Mouse (Mus musculus) megakaryocyte, adult 5-6 weeks (primary cell): ENCODE measurements around the gene Dhh. TPM values are rescaled to one million over a fixed set of nuclear protein-coding genes. Genes with fewer than 3 reads are reported as not detected.
"Not testable (repeated sequence)": the region's sequence is repeated elsewhere in the genome, so short reads cannot be mapped to it uniquely, and the experiment has no call there.

ENCODE experiments used
- ATAC-seq: 2 replicates; pipeline ENCODE4 v1.8.0; 2016; ENCODE audit warnings: mild to moderate bottlenecking, inconsistent platforms; ENCODE audit not compliant: poor library complexity, severe bottlenecking
- total RNA-seq, 2 experiments: library from RNA; stranded (forward) in 1 of 2; stranded (reverse) in 1 of 2; fragments of 153-499, 151-499 nt in 1 of 2; fragments of 221-1000, 200-1000 nt in 1 of 2; gene quantifications; 2 replicates each; pipeline versions ENCODE4 v1.2.3 to v1.2.4; 2015 to 2017

The Dhh gene
- total RNA-seq (2015) = not detected in 2 replicates
- total RNA-seq (2017) = not detected in 2 replicates

DNA sequence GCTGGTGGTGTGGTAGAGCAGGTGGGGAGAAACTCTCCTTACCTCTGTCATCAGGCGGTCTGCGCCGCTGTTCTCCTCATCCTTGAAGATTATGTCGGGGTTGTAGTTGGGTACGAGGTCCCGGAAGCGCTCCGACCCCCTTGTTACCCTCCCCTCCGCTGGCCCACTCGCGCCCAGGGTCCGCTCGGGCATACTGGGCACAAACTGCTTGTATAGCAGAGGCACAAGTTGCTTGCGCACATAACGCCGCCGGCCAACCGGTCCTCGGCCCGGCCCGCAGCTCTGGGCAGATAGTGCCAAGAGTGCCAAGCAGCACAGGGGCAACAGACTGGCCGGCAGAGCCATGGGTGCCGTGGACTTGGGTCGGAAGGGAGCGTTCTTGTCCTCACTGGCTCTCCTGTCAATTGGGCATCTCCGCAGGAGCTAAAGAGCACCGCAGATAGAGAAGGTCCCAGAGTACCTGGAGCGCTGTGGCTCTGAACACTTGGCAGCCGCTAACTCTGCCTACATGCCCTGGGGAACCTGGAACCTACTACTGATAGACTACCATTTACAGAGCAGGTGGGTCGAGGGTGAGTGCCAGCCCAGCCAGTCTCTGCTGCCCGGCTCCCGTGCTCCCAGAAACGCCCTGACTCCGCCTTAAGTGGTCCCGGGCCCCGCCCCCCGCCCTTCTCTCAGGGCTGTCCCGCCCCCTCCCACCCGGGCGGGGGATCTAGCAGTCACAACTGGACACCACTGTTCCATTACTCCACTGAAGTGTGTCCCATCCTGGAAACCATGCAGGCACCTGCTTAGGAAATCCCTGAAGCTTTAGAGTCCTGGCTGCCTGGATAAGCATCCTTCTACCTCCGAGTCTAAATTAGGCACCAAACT is at the start of gene Dhh:
Gene Dhh (minus strand): TSS at position 613 of the 873 bp plus-strand sequence.
- ATAC-seq = no peak

DNA sequence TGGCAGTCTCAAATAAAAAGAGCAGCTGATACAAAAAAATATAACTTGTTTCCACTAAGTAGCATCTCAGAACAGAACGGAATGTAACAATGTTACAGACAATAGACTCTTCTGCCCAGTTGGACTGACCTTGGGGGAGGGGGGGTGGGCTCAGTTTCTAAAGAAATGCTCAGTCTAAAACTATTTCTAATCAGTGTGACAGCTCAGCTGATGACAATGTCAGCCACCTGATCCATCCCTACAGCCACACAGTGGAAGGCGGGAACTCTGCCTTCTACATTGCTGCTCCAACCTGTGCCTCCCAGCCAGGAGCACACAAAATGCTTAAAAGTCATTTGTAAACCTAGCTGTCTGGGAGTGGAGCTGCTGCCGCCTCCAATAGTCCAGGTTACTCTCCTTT is 49.5 kb upstream of the Dhh start:
- ATAC-seq = no peak

DNA sequence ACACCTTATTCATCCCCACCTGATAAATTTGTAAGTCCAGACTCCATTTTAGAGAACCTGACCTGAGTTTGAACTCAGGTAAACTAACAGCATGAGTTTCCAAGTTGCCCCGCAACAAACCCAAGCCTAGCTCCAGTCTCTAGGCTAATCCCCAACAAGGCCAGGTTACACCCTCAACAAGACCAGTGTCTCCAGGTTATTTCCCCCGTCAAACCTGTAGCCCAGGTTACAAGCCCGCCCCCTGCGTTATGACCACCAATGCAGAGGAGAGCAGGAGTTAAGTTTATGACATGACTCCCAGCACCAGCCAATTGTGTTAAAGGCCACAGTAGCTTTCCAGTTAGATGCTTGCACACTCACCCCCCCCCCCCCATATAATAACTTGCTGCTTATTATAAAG is 44.8 kb upstream of the Dhh start:
- no peak for ATAC-seq

DNA sequence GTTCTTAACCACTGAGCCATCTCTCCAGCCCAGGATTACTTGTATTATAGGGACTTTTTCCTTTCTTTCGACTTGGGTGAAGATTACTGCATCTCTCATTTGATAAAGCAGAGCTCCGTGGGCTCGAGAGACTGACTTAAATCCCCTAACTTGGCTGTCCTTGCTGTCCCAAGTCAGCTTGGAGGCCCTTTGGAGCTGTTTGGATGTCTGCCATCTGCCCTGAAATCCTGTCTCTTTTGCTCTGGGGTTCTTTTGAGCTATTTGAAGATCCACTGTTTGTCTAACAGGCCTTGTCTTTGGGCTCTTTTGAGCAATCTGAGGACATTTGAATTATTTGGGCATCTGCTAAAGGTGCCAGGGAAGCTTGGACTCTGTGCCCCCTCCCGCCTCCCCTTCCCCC is 43.7 kb upstream of the Dhh start:
- no peak for ATAC-seq

DNA sequence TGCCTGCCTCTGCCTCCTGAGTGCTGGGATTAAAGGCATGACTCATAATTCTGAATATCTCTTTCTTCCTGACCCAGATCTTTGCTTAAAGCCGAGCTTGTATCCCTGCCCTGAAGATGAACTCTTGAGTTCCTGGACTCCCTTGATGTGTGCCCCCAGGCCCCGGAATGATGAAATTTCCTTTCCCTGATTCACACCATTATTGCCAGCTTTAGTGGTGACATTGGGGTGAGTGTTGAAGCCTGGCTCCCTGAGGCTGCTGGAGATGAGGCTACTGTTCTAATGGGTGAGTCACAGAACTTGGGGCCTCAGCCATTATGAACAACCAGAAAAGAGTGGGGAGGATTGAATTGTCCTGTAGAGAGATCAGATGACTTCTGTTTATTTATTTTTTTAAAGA is 43.2 kb upstream of the Dhh start:
- no peak for ATAC-seq

DNA sequence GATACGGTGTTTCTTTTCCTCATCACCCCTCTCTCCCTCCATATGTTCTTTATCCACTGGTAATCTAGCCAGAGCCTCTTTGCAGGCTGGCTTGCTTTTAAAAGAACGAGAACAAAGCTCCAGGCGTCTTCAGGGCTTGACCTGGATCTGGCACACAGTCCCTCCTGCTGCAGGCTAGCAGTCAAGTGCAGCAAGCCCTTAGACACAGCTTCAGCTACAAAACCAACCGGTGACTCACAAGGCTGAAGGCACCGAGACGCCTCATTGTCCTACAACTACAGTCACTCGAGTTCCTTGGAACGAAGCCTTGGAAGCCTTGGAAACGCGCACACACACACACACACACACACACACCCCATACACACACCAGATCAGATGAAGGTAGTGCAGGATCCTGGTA is 42.5 kb upstream of the Dhh start:
- no peak for ATAC-seq

DNA sequence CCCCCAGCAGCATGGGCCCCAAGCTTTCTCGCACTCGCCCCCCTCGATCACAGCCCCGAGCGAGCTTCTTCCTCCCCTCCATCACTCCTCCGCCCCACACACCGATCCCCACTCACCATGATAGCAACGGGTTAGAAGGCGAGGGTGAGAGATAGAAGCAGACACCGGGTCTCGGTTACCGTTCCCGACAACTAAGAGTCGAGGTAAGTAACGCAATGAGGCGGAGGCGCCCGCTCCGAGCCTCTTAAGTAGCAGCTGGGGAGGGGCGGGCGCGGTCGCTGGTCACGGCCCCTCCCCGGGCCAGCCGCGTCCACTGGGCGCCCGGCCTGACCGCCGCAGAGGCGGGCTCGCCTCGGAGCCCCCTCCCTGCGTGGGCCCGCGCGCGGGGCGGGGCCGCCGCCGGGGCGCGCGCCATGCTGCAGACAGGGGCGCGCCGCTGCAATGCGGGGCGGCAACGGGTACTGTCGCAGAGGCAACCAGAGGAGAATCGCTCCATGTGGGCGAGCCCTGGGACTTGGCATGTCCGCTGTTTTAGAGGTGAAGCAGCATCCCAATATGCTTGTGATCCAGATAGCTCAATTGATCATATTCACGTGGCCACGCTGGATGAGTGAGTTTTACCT is 36.0 kb upstream of the Dhh start, which contains the start of gene Tuba1b:
Gene Tuba1b (minus strand): TSS at position 349 of the 623 bp plus-strand sequence.
- ATAC-seq = peak; percentile 83

DNA sequence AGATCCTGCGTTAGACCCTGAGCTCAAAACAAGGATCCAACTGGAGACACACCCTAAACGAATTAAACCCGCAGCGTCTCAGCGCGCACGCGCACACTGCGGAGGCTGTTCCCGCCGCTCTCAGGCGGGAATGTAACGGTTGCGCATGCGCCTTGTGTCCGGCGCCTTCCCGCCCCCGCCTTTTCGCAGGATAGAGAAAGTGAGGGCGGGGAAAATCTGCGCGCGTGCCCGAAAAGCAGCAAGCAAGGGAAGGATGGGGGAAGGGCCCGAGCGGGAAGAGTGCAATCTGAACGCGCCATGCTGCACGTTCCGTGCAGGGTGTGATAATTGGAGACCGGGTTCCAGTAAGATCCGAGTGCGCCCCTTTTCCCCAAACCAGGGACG is 35.5 kb upstream of the Dhh start:
- peak; percentile 63 for ATAC-seq

DNA sequence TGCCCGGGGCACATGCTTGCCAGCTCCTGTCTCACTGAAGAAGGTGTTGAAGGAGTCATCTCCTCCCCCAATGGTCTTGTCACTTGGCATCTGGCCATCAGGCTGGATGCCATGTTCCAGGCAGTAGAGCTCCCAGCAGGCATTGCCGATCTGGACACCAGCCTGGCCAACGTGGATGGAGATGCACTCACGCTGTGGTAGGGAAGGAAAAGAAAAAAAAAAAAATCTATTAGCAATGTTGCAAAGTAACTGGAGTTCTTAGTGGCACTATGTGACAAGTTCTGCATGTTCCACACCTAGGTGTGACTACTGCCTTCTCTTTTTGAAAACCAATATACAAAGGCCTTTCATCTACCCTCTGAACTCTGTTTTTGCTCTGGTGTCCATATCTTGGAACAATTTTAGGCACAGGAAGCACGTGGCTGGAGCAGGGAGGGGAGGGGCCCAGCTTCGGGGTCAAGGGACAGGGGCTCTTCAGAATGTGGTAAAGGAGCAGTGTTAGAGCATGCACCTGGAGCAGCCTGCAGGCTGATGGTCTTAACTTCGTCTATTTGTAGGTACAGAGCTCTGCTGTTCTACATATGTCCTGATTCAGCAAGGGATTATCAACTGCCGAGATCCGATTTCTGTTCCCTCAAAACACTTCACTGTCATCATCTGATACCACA is 34.8 kb upstream of the Dhh start:
- not testable (repeated sequence) for ATAC-seq

DNA sequence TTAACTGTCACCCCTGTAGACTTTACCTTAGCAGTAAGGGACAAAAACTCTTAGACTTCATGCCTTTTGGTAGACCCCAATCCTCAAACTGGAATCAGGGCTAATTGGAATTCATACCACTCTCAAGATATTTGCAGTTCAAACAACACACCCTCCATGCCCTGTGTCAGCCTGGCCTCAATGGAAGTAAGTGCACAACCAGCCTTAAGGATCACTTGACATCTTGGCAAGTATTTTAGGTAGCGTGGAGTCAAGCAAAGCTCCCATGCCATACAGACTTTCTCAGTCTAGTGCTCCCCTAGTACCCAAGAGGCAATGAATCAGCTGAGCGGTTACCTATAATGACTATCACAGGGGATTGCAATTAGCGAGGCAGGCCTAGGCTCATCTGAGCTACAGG is 32.7 kb upstream of the Dhh start:
- ATAC-seq = no peak

DNA sequence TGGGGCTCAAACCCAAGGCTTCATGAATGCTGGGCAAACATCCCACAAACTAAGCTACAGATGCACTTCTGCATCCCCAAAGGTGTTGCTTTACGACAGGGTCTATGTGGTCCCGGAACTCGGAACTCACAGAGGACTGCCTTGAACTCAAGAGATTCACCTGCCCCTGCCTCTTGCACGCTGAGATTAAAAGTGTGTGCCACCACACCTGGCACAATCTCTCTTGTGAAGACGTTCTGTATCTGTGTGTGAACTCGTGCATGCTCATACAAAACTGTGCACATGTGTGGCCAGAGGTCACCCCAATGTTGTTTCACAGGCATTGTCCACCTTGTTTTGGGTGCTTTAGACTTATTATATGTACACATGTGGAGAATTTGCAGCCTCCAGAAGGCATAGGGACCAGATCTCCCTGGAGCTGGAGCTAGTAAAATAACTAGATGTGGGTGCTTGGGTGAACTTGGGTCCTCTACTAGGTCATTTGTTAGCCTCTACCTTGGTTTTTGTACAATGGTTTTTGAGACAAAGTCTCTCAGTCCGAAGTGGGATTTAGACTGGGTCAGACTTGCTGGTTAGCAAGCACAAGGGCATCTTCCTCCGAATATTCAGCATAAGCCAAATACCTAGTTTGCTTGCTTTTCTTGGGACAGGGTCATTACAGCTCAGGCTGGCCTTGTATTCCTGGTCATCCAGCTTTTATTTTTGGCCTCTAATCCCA is 31.8 kb upstream of the Dhh start:
- ATAC-seq = no peak

DNA sequence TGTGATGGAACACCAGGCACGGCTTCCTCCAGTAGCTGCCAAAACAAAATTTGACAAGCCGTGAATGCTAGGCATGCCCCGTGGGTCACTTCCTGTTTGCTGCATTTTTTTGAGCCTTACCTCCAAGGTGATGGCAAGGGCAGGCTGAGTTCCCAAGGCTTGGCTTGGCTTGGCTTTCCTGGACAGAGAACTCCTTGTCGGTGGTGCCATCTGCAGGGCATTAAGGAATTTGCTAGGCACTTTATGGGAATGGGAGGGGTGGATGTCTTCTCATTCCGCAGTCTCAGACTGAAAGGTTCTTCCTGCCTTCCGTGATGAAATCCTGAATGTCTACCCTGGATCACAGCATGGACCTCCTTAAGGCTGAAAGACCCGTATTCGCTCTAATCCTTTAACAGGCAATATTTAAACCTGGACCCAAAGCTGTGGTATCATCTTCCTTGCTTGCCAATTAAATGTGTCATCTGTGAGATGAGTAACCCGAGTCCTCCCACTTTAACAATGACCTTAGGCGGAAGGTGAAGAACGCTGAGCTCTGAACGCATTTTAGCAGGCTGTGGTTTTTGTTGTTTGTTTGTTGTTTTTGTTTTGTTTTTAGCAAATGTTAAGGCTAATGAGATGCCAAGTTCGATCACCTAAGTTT is 30.4 kb upstream of the Dhh start:
- ATAC-seq = peak; percentile 75

DNA sequence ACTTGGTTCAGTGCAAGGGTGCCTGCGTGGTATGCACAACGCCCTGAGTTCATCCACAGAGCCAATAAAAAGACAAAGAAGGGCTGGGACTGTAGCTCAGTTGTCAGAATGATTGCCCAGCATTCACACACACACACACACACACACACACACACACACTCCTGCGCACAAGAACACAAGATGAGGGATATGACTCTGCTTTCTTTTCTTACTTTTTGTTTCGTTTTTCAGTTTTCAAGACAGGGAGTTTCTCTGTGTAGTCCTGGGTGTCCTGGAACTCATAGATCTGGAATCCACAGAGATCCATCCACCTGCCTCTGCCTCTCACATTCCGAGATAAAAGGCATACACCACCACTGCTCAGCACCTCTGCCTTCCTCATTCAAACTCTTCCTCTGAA is 29.2 kb upstream of the Dhh start:
- ATAC-seq = peak; percentile 18

DNA sequence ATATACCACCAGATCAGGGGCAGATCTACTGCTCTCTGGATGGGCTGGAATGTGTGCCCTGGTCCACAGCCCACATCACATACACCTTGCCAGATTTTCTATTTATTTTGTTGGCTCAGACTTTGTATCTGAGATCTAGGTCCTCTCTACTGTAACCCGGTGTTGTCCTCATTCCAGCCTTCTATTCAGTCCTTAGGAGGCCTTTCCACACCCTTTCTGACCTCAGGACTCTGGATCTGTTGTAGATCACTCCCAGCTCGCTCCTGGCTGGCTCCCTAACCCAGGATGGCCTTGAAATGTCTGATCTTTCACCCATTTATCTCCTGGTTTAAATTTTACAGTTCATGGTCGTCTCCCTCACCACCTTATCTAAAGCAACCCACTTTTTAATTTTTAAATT is 26.3 kb upstream of the Dhh start:
- ATAC-seq = no peak

DNA sequence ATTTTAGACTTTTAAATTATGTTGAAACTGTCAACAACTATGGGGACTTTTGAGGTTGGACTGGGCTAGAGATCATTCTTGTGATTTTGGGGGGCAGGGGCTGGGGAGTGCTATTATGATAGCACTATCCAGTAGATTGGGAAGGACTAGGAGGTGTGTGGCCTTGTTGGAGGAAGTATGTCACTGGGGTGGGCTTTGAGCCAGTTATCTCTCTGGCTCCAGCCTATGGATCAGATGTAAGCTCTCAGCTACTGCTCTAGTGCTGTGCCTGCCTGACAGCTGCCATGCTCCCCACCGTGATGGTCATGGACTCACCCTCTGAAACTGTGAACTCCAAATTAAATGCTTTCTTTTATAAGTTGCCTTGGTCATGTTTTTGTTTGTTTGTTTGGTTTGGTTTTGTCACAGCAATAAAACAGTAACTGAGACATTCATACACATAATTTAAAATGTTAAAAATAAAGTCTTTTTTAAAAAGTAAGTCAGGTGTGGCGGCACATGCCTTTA is 24.7 kb upstream of the Dhh start:
- ATAC-seq = no peak

DNA sequence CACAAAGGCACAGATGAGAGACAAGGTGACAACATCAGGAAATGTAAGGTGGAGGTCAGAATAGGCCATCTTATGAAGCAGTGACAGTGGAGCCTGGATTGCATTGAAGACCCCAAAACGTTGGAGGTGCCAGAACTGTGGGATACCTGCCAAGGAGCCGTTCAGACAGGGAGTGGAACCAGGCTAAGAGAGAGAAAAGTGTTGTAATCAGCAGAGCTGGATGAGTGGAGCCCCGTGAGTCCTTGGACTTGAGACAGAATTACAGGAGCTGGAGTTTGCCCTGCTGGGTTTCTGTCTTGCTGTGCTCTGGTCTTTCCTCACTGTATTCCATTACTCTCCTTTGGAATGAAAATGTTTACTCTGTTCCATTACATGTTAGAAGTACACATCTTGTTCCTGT is 24.2 kb upstream of the Dhh start:
- no peak for ATAC-seq

DNA sequence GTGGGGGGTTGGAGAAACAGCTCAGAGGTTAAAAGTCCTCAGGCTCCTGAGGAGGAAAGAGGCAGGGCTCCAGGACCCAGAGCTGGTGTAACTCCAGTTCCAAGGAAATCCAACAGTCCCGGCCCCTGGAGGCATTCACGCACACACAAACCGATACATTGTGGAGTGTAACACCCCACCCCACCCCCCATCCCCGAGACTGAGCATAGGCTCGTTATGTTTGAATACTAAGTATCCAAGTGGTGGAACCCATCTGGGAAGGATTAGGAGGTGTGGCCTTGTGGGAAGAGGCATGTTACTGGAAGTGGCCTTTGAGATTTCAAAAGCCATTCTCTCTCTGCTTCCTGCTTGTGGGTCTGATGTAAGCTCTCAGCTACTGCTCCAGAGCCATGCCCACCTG is 23.2 kb upstream of the Dhh start:
- no peak for ATAC-seq

DNA sequence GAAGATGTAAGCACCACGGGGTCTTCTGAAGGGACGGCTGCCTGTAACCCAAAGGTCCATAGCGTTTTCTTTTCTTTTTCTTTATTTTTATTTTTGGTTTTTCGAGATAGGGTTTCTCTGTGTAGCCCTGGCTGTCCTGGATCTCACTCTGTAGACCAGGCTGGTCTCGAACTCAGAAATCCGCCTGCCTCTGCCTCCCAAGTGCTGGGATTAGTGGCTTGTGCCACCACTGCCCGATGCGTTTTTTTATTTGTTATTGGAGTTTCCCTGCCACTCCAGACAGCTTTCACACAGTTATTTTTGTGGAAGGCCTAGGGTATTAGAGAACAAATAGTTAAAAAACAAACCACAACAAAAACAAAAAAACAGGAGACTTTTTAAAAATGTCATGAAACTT is 20.2 kb upstream of the Dhh start:
- ATAC-seq = not testable (repeated sequence)

DNA sequence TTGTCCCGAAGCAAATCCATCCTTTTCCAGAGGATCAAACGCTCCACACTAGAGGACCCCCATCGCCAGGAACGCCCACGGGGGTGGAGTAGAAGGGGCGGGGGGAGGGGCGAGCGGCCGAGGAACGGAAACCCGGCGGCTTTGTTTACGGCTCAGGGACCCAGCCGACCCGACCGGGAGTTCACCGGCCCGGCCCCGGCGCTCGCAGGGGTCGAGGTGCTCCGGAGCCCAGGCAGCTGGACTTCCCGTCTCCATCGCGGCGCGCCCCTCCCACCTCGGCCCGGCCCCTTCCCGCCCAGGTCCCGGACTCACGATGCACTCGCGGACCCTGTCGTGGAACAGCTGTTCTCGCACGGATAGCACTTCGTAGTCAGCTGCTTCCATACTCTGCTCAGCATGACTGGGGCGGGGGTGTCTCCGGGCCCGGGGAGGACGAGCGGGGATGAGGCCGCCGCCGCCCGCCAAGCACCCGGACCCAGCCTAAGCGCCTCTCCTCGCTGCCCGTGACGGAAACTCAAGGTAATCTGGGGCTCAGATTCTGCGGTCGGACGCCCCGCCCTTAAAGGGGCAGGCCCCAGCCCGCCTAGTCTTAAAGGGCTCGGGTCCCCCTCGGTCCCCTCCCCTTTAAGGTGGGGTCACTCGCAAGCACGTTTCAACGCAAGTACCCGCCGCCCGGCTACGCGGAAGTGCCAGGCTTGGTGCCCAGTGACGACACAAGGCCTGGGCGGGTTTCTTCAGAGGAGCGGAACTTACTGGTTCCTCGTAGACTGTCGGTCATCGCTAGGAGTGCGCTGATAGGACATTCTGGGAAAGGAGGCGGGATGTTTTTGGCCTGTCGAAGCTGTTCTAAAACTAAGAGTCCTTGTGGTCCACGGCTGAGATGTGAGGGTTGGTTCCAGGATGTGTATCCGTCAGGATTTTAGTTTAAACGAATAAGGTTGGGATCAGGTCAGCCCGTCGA is 19.5 kb upstream of the Dhh start, which contains the start of gene Lmbr1l:
Gene Lmbr1l (minus strand): TSS at position 694 of the 961 bp plus-strand sequence.
- ATAC-seq = peak; percentile 97
